Mouse (Mus musculus) heart, adult 2 months (tissue): ENCODE data around the gene Osbpl10.
A peak's percentile ranks its signal among the peaks of the same experiment; 100 is the strongest.

ENCODE experiments used
- CTCF ChIP-seq: fragments of 200-600 bp; IDR thresholded peaks from 2 replicates; pipeline ENCODE4 v1.8.1; 2022; ENCODE audit warnings: antibody characterized with exemption, mild to moderate bottlenecking, moderate library complexity
- EP300 ChIP-seq: fragments of 200-500 bp; IDR thresholded peaks from 2 replicates; pipeline ENCODE4 v1.6.1; 2011; ENCODE audit warnings: low read depth, low read length, control low read depth; ENCODE audit not compliant: insufficient read depth
- POLR2A ChIP-seq: fragments of 200-500 bp; IDR thresholded peaks from 2 replicates; pipeline ENCODE4 v1.6.1; 2011; ENCODE audit warnings: mild to moderate bottlenecking, low read depth, low read length, control low read depth; ENCODE audit not compliant: insufficient read depth

- TF ChIP-seq POLR2A = peak; percentile 93
- no peak for TF ChIP-seq CTCF
- TF ChIP-seq EP300 = peak; percentile 56; the same call in 1 of the 2 replicates
Measured at GRCm38 (mm10) chr9:114933723-114934171, 44.6 kb upstream of the Osbpl10 start, which contains the start of gene Gpd1l.
